Mouse (Mus musculus): Measurements from ENCODE around the gene Kcnc1.

DNA sequence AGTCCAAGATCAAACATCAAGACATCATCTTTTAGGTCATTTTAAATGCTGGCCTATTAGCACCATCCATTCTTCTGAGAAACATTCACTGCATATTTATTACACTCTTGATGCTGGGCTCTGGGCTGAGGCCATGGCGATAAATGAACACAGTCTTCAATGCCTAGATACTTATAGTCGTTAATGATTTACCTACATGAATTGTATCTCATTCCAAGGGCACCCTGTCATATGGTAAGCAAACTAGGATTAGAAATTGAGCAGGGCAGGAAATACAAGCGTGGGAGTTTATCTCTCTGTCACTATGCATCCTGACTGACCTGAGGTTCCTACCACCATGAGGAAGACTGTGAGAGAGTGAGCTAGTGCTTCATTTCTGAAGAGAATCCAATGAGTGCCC lies 73.2 kb downstream of the Kcnc1 start:
- TF ChIP-seq POLR2A (IDR thresholded peaks at IDR 0.05; ENCODE audit: low read depth, low read length) = no peak
- TF ChIP-seq CTCF (IDR thresholded peaks at IDR 0.05; ENCODE audit: extremely low read depth, insufficient read length, insufficient replicate concordance, low read depth, low read length) = no peak
